Mouse (Mus musculus): ENCODE data around the gene Rab1b.

The Rab1b gene

DNA sequence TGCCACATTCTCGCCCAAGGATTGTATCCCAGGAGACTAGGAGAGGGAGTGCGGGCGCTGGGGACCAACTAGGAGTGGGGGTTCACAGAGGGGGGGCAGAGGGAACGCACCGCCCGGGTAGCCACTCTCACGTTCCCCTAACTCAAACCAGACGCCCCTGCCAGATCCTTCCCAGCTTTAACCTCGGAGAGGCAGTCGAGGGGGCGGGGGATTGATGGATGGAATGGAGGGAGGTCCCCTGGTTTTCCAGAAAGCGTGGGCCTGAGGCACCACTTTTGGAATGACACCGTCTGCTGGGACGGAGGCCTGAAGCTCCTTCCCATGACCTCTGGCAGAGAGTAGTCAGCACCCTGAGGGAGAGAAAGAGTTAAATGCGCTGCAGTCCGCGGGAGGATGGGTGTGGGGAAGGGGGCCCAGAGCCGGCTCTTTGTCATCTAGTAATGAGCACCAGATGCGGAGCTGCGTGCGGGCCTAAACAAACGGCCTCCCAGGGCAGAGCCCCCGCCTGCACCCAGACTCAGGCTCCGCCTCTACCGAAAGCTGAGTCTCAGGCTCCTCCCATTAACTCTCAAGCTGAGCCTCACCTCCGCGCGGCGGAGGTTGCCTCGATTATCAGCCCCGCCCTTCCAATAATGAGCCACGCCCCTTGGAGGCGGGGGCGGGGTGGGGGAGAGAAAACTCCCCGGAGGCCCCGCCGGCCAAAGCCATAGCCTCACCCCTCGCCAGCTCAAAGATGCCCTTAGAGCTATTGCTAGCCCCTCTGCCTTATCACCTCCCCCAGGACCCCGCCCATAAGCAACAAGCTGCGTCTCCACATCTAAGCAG, 35.1 kb downstream of the Rab1b start:
- in situ Hi-C loops (cut with MboI): no loop called here

DNA sequence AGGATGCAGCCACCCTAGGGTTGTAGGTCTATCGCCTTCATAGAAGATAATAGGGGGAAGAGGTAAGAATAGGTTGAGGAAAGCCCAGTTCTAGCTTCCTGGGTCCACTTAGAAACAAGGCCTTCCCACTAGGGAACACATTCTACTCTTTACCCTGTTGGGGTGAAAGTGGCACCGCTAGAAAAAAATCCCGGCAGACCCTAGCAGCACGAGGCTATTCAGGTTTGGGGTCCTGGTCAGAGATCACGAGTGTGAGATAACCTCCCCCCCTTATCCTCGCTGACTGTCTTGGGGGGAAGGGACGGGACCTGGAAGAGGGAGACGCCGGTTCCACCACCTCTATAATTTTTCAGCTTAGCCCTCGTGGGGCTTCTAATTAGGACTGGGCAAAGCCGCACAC, 35.8 kb downstream of the Rab1b start:
- in situ Hi-C loops (cut with MboI): no loop called here

DNA sequence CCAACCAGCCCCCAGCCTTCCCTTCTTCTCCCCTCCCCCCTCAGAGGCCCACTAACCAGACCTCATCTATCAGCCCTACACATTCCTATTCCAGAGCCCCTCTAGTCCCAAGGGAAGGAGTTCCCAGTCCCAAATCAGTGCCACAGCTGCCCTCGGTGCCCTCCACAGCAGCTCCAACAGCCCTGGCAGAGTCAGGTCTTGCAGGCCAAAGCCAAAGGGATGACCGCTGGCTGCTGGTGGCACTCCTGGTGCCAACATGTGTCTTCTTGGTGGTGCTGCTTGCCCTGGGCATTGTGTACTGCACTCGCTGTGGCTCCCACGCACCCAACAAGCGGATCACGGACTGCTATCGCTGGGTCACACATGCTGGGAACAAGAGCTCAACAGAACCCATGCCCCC, 36.9 kb downstream of the Rab1b start:
- in situ Hi-C loops (cut with MboI): no loop called here

DNA sequence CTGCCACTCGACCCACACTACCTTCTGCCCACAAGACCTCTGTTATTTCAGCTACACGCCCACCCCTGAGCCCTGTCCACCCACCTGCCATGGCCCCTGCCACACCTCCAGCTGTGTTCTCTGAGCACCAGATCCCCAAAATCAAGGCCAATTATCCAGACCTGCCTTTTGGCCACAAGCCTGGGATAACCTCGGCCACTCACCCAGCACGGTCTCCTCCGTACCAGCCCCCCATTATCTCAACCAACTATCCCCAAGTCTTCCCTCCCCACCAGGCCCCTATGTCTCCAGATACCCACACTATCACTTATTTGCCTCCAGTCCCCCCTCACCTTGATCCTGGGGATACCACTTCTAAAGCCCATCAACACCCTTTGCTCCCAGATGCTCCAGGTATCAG, 37.4 kb downstream of the Rab1b start:
- in situ Hi-C loops (cut with MboI): no loop called here

DNA sequence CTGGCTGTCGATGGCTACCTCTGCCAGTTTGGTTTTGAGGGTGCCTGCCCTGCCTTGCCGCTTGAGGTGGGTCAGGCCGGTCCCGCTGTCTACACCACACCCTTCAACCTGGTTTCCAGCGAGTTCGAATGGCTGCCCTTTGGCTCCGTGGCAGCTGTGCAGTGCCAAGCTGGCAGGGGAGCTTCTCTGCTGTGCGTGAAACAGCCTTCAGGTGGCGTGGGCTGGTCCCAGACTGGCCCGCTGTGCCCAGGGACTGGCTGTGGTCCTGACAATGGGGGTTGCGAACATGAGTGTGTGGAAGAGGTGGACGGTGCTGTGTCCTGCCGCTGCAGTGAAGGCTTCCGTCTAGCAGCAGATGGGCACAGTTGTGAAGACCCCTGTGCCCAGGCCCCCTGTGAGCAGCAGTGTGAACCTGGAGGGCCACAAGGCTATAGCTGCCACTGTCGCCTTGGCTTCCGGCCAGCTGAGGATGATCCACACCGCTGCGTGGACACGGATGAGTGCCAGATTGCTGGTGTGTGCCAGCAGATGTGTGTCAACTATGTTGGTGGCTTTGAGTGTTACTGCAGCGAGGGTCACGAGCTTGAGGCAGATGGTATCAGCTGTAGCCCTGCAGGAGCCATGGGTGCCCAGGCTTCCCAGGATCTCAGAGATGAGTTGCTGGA, 38.2 kb downstream of the Rab1b start:
- in situ Hi-C loops (cut with MboI): no loop called here

GRCm38 (mm10) chr19:5067867-5068569, 38.9 kb downstream of the Rab1b start, which contains the start of gene Cd248:
Gene Cd248 (plus strand): TSS chr19:5068078.
- in situ Hi-C loops (cut with MboI): no loop called here

DNA sequence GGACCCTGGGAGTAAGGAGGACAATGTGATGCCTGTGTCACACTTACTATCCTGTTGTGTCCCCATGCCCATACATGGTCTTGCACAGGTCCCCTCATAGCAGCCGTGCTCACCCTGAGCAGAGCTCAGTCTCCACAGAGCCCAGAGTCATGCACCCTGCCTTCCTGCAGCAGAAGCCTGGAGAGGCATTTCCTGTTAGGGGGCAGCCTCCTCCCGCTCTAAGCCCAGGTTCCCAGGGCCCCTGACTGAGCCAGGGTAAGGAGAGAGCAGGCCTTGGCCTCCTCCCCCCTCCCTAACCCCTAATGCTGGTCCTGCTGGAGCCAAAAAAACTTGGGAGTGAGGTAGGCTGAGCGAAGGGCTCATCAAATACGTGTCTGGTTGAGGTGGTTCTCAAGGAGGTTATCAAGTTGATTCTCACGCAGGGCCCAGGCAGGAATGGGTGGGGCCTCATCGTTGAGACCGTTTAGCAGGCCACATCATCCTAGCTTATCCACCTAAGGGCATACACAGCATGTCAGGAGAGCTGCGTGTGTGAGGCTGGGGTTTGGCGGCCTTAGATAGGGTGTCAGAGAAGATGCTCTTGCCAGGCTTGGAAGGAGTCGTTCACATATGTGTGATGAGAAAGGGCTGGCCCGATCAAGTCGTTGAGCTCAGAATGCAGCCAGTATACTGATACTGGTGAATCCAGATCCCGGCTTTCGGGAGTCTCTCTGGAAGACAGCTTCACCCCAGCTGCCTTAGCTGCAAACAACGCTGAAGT, 39.7 kb downstream of the Rab1b start:
- in situ Hi-C loops (cut with MboI): no loop called here

DNA sequence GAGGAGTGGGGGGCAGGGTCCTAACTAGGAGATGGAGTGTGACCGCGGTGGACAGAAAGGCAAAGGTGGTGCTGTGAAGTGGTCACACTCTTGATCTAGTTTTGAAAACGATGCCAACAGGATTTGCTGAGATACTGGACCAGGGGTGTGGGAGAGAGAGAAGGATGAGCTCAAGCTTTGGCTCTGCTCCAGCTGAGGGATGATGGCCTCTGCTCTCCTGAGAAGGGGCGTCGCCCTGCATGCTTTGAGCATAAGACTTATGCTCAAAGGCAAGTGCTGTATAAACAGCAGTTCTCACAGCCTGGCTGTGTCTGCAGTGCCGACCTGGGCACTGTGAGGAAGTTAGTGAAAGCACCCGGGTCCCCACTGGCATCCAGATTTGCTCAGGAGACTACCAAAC, 41.8 kb downstream of the Rab1b start:
- in situ Hi-C loops (cut with MboI): no loop called here

DNA sequence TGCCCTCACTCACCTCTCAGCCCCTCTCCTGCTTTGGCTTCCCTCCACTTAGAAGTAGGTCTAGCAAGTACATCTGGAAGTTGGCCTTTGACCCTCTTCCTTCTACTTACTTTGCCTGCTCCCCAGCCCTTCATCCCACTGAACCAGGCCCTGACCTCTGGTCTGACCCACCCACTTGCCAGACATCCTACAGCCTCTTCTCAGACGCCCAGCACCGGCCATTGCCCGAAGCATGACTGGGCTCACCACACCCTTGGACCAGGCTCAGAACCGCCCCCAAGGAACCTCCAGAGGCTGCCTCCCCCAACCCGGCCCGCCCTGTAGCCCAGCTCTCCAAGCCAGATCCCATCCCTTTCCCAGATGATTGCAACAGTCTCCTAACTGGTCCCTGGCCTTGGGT, 44.4 kb downstream of the Rab1b start:
- in situ Hi-C loops (cut with MboI): no loop called here

- in situ Hi-C loops (cut with MboI): no loop called here
Measured at GRCm38 (mm10) chr19:5062041-5062440, 44.8 kb downstream of the Rab1b start.

DNA sequence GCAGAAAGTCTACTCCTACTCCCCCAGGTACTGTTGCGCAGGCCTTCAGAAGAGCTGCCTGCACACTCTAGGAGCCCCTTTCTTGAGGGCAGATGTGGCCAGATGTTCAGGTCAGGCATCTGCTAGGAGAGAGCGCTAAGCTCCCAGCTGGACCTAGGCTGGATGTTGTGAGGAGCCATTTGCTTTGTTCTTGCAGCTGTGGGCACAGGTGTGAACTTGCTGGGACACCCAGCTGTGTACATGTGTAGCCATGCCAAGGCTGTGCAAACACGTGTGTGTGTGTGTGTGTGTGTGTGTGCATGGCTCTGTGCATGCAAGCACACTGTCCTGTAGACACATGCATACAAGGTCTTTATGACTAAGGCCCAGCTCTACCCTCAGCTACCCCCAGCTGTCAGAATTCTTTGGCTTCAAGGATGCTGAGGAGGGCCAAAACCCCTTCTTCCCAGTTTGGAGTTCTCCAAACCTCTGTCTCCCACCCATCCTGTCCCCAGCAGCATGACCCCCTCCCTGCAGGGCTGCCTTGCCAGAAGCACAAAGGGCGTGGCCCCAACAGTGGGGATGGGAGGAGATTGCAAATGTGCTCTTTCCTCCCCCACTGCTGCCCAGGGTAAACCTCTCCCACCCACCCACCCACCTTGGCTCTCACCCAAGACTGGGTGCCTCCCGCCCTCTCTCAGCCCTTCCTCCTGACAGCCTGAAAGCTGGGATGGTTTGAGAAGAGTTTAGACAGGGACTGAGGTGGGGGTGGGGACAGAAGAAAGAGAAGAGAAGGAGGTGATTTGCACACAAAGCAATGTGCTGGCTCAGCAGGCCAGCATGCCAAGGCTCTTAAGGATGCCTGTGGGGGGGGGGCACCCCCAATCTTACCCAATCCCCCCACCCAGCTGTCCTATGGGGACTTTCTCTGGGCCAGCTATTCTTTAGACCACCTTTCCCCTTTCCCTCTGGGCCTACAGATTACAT, 46.2 kb downstream of the Rab1b start:
- in situ Hi-C loops (cut with MboI): no loop called here

GRCm38 (mm10) chr19:5058801-5059771, 47.8 kb downstream of the Rab1b start:
- in situ Hi-C loops (cut with MboI): no loop called here

DNA sequence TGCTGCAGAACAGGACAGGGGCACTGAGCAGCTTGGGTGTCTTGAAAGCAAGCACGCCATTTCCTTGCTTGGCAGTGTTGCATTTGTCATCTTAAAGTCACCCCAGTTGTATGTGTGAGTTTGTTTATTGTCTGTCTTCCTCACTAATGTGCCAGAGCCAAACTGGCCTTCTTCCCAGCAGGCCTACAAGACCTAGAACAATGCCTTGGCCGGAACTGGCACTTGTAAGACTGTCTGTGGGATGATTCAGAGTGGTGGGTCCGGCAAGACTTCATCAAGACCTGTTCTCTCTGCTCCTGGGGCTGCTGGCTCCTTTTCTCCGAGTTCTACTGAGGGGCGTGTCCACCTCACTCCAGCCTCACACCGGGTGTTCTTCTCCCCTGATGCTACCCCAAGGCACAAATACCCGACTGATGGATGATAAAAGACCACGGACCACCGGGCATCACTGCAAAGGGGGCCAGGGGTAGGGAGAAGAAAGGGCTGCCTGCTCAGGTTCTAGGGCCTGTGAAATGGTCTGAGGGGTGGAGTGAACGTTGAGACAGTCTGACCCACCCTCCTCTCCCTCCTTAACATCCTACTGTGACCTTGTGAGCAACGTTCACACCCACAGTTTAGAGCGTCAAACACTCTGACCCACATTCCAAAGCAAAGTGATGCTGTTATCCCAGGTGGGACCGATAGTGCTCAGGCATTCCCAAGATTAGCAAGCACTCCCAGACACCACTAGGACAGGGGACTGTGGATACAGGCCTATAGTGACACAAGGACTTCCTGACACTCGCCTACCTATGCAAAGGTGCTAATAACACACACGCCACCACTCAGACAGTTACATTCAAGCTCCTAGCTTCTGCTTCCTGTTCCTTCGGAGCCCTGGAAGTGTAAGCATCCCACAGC, 48.7 kb downstream of the Rab1b start:
- in situ Hi-C loops (cut with MboI): no loop called here

GRCm38 (mm10) chr19:5056251-5056650, 50.6 kb downstream of the Rab1b start:
- in situ Hi-C loops (cut with MboI): no loop called here

DNA sequence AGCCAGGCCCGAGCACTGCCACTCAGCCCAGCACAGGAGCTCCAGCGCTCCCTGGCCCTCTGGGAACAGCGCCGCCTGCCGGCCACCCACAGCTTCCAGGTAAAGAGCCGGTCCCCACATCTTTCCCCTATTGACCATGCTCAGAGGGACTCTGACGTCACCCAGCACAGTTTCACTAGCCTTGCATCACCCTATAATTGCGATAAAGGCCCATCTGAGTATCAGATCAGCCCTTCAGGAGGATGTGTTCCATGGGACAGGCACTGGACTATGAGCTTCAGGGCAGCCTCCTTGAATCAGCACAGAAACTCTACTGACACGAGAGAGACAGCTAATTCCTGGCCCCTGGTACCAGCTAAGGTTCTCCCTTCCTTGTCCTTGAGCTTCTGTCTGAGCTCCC, 53.0 kb downstream of the Rab1b start:
- in situ Hi-C loops (cut with MboI): no loop called here

DNA sequence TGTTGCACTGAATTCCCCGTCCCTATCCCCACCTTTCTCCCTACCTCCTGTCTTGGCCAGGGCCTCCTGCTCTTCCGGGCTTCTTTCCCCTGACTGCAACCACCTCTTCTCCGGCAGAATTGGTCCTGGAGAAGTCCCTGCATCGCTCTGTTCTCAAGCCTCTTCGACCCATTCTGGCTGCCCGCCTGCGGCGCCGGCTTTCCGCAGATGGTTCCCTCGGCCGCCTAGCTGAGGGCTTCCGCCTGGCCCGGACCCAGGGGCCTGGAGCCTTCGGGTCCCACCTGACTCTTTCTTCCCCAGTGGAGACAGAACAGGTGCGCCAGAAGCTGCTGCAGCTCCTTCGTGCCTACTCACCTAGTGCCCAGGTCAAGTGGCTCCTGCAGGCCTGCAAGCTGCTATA, 54.0 kb downstream of the Rab1b start:
- in situ Hi-C loops (cut with MboI): no loop called here

DNA sequence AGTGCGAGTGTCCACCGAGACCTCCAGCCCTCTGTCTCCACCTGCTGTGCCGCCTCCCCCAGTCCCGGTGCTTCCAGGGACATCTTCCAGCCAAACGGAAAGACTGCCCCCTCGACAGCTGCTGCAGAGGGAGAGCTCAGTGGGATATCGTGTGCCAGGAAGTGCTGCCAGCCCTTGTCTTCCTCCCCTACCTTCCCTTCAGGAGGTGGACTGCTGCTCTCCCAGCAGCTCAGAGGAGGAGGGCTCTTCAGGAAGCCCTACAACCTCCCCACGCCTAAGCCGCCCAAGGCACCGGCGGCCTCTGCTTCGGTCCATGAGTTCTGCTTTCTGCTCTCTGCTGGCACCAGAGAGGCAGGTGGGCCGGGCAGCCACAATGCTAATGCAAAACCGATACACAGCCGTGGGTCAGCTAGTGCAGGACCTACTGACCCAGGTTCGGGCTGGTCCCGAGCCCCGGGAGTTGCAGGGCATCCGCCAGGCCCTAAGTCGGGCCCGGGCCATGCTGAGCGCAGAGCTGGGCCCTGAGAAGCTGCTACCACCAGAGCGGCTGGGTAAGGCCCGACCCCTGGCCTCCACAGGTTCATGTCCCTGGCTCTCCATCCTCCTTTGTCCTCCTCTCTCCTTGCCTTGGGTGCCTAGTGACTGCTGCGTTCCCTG, 54.6 kb downstream of the Rab1b start:
- in situ Hi-C loops (cut with MboI): no loop called here

DNA sequence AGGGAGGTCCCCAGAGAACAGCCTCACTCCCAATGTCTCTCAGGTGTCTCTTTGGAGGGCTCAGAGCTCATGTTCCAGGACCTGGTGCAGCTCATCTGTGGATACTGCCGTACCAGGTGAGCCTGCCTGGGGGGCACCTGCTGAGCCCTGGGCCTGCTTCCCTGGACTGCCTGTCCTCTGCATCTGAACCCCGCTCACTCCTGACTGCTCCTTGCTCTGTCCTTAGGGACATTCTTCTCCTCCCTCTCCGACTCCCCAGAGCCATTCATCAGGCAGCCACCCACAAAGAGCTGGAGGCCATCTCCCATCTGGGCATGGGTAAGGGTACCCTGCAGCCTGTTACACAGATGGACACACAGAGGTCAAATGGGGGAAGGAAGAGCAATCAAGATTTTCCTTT, 55.4 kb downstream of the Rab1b start:
- in situ Hi-C loops (cut with MboI): no loop called here

Data from mature B cell (primary cell).